Mouse (Mus musculus): ENCODE data around the gene Vmn1r87.

The Vmn1r87 gene

DNA sequence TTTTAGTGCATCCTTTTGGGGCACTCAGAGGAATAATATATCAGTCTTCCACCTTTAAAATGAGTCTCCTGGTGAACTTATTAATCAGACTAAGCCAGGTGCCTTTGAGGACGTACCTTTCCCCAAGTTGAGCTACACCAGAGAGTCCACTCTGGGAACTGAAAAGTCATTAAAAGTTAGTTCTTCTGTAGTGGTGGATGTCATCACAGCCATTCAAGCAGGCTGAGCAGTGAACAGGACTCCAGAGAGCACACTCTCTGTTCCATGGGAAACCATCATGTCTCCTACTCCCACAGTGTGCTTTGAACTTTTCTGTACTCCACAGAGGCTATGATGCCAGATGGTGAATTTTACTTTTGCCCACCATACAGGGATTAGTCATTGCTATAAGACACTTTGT is at the start of gene Vmn1r87:
Gene Vmn1r87, minus strand, starts transcription at position 101 of the 400 bp plus-strand sequence.
- no peak for DNase-seq (ENCODE audit: low spot score)

DNA sequence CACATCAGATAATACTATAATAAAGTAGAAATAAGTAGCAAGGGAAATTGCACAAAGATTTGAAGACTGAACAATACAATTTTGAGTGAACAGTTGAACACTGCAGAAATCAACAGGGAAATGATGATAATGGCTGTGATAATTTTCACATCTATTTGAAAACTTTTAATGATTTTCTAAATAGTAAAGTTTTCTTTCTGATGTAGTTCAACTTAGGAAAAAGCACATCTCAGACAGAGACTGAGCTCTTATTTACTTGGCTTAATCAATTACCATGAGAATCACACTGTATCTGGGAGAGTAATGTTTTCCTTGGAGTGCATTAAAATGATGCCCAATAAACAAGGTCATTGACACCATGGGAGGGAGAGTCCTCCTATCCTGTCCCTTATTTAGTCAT is 19.3 kb upstream of the Vmn1r87 start, which contains the start of gene Vmn1r88:
Gene Vmn1r88, plus strand, starts transcription at position 301 of the 400 bp plus-strand sequence.
- no peak for DNase-seq (ENCODE audit: low spot score)

DNA sequence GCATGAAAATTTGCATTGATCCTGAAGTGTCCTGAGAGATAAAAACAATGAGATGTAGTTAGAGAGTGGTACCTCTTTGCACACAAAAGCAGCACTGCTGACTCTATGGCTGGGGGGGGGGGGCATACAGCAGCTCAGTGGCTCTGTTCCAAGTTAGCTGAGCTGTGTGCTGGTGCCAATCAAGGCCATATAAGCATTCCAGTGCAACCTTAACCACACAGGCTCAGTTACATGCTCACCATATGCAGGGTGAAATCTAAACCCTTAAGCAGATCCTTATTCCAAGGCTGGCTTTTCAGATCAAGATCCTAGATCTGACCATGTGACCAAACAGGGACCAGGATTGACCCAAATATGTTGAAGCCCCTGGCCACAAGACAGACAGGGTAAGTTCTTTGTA is 2.6 kb downstream of the Vmn1r87 start:
- no peak for DNase-seq (ENCODE audit: low spot score)

DNA sequence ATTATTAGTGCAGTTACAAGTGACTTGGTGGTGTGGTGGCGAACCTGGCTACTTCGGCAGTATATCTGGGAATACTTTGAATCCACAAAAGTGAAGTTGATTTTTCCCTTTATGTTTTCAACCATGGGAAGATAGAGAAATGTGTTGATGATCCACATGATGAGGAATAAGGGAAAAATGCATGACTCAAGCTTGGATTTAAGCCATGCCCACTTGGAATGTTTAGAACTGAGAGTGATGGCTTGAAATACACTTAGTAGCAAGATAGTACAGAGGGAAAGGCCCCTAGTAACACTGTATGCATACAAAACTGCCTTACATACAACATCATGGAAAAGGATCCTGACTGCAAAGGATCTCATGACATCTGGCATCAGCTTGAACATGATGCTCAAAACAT is 8.1 kb downstream of the Vmn1r87 start:
- DNase-seq (ENCODE audit: low spot score): no peak

DNA sequence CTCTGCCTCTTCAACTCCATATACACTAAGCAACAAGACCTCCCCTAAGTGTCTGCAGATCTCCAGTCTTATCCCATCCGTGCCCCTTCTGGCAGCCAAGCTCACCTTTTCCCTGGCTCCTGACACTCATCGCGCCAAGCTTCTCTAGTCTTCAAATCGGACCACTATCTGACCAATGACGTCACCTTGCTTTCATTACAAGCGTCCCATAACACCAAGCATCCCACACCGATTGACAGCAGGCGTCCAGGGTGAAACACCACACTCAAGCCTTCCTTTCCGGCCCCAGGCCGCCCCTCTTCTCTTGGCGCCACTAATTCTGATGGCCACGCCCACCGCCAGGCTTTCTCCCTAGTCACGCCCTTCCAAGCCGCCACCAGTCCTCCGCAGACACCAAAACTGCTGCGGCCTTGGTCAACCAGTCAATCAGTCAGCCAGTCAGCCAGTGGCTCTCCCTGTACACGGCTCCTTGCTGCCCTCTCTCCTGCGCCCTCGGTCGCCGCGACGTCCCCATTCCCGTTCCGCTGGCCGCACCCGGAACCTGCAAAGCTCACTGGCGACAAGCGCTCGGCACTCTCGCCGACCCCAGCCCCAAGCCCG is 16.3 kb downstream of the Vmn1r87 start:
- DNase-seq (ENCODE audit: low spot score): peak; percentile 7

DNA sequence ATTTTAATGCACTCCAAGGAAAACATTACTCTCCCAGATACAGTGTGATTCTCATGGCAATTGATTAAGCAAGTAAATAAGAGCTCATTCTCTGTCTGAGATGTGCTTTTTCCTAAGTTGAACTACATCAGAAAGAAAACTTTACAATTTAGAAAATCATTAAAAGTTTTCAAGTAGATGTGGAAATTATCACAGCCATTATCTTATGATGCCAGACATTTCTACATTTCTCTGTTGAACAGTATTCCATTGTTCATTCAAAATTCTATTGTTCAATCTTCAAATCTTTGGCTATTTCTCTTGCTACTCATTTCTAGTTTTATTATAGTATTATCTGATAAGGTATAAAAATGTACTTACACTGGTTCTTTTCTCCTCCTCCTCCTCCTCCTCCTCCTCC is 20.1 kb downstream of the Vmn1r87 start, which contains the start of gene Vmn1r86:
Gene Vmn1r86, minus strand, starts transcription at position 101 of the 400 bp plus-strand sequence.
- no peak for DNase-seq (ENCODE audit: low spot score)

DNA sequence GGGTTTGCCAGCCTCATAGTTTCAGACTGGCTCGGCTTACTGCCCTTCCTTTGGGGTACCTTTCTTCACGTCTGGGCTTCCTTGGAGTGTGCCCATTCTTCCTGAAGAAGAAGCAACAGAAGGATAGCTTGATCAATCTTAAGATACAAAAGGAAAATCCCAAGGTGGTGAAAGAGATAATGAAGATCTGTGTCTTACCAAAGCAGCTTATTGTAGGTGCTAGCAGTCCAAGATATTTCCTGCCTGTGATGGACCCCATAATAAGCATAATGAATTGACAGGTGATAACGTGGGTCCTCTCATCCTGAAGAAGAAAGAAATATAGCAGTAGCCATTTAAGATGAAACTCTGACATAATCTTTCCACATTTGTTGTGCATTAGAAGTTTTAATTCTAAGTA is 44.9 kb downstream of the Vmn1r87 start, which contains the start of gene Vmn1r85:
Gene Vmn1r85, minus strand, starts transcription at position 101 of the 400 bp plus-strand sequence.
- DNase-seq (ENCODE audit: low spot score): no peak

Measured in retina, embryonic 14.5 days (tissue).